Comparison of ENCODE assay signal across 7 mouse cellular contexts in genomic region chr19:3986334-3986733, GRCm38 (mm10). TPM values are rescaled to one million over a fixed set of nuclear protein-coding genes. Genes with fewer than 3 reads are reported as not detected.
DNase-seq lines count a peak whose midpoint lies in the region; ATAC-seq and TF ChIP-seq lines count a peak whose summit lies in the region.

Gene Acy3, plus strand, starts transcription at chr19:3986570.

- H3K9ac ChIP-seq in heart, embryonic 12.5 days: peak within 1 kb of the TSS; percentile 28; the same call in 1 of the 2 replicates

- 21% methylated on average over 8 of the region's 8 CpGs for WGBS in embryonic facial prominence, embryonic 10.5 days
- 15% methylated on average over 8 of the region's 8 CpGs for WGBS in heart, embryonic 12.5 days
- WGBS in lung, adult 2 months: 6% methylated on average over 8 of the region's 8 CpGs

- H3K9me3 ChIP-seq in G1E (replicated peaks): no peaks in the 10 kb centered on the region
- peaks cover 6% of the 10 kb centered on the region; the same call in 1 of the 2 replicates for H3K9me3 ChIP-seq in embryonic facial prominence, embryonic 10.5 days
- no peaks in the 10 kb centered on the region for H3K9me3 ChIP-seq in heart, embryonic 12.5 days (replicated peaks)

- ATAC-seq in G1E (ENCODE audit: extremely low read depth, insufficient number of reproducible peaks, low FRiP score, poor library complexity, severe bottlenecking): 0 out of 2 replicates have a peak, but pooled peaks have one; percentile 8
- peak; percentile 62 for ATAC-seq in heart, embryonic 12.5 days (ENCODE audit: insufficient number of reproducible peaks, low FRiP score)

- no peaks in the 10 kb centered on the region for H3K36me3 ChIP-seq in G1E (replicated peaks)
- H3K36me3 ChIP-seq in embryonic facial prominence, embryonic 10.5 days (replicated peaks): no peaks in the 10 kb centered on the region
- H3K36me3 ChIP-seq in heart, embryonic 12.5 days: peaks cover 3% of the 10 kb centered on the region; the same call in 1 of the 2 replicates

- H3K27ac ChIP-seq in embryonic facial prominence, embryonic 10.5 days (replicated peaks): peak within 1 kb of the TSS; percentile 74
- H3K27ac ChIP-seq in heart, embryonic 12.5 days (ENCODE audit: poor library complexity, severe bottlenecking): peak within 1 kb of the TSS; percentile 65

- TF ChIP-seq POLR2A in lung, adult 2 months (IDR thresholded peaks at IDR 0.05; ENCODE audit: borderline replicate concordance, extremely low read depth, low read depth, low read length): peak; percentile 97

- DNase-seq in 416B (ENCODE audit: low read depth) (peak; percentile 94), G1E (ENCODE audit: low spot score) (peak; percentile 68)
- DNase-seq in embryonic facial prominence, embryonic 10.5 days (ENCODE audit: low spot score): peak; percentile 60
- DNase-seq in kidney, postnatal 10 days: peak; percentile 97
- peak; percentile 75 for DNase-seq in lung, adult 2 months
- peak; percentile 19 for DNase-seq in spleen, adult 12 weeks (ENCODE audit: low spot score)

- H3K4me2 ChIP-seq in heart, embryonic 12.5 days: peak within 1 kb of the TSS; percentile 32

- TF ChIP-seq CTCF in G1E (IDR thresholded peaks at IDR 0.05; ENCODE audit: low read depth, low read length): no peak
- no peak for TF ChIP-seq CTCF in lung, adult 2 months (IDR thresholded peaks at IDR 0.05; ENCODE audit: insufficient read depth, low read length)

- H3K4me1 ChIP-seq in G1E (ENCODE audit: insufficient read depth, low read depth, low read length): peaks cover 10% of the 10 kb centered on the region
- H3K4me1 ChIP-seq in embryonic facial prominence, embryonic 10.5 days: peaks cover 53% of the 10 kb centered on the region
- H3K4me1 ChIP-seq in heart, embryonic 12.5 days (replicated peaks): peaks cover 30% of the 10 kb centered on the region
- peaks cover 6% of the 10 kb centered on the region for H3K4me1 ChIP-seq in lung, adult 2 months (ENCODE audit: control insufficient read depth, insufficient read depth, low read length)

- H3K27me3 ChIP-seq in G1E (ENCODE audit: insufficient read depth, low read length): peaks cover 35% of the 10 kb centered on the region
- no peaks in the 10 kb centered on the region for H3K27me3 ChIP-seq in embryonic facial prominence, embryonic 10.5 days (replicated peaks; ENCODE audit: low read depth, poor library complexity, severe bottlenecking)
- peaks cover 7% of the 10 kb centered on the region; the same call in 1 of the 2 replicates for H3K27me3 ChIP-seq in heart, embryonic 12.5 days (replicated peaks)

- no peak within 1 kb of the TSS for H3K4me3 ChIP-seq in G1E (ENCODE audit: low read depth, low read length)
- peak within 1 kb of the TSS; percentile 12; the same call in 1 of the 2 replicates for H3K4me3 ChIP-seq in embryonic facial prominence, embryonic 10.5 days
- H3K4me3 ChIP-seq in heart, embryonic 12.5 days: no peak within 1 kb of the TSS
- peak within 1 kb of the TSS; percentile 7 for H3K4me3 ChIP-seq in lung, adult 2 months (replicated peaks; ENCODE audit: extremely low read depth, low read depth, low read length)

RNA-seq across cellular contexts. Expression of gene Acy3, which starts in this region (rescaled TPM):
- total RNA-seq in G1E (2014; fragmentation: Nextera tagmentation): 7.4 and 10.2 TPM in 2 replicates
- total RNA-seq in G1E (2017): 0.55 and 0.70 TPM in 2 replicates
- 3.8 TPM in 2 replicates for polyA plus RNA-seq in G1E (2012)
- 3.1 and 3.2 TPM in 2 replicates for polyA plus RNA-seq in embryonic facial prominence, embryonic 10.5 days (2016; fragmentation: Nextera tagmentation; extraction: Ambion mirVana)
- 9.3 and 9.5 TPM in 2 replicates for polyA plus RNA-seq in heart, embryonic 12.5 days (2016; fragmentation: Nextera tagmentation; extraction: Ambion mirVana)
- 27.7 and 29.8 TPM in 2 replicates for polyA plus RNA-seq in lung, adult 2 months (2012; rRNA removed)

Comparison
In these comparisons a context has a peak if more than half of its experiments do, and no peak if none do; other contexts are left out.
1. DNase-seq: peak in every context shown above with its lines; median percentile 97 in kidney, postnatal 10 days; 94 in 416B; 75 in lung, adult 2 months; 68 in G1E; 60 in embryonic facial prominence, embryonic 10.5 days; 19 in spleen, adult 12 weeks.
2. H3K4me3 ChIP-seq: peak in embryonic facial prominence, embryonic 10.5 days (single experiment) and lung, adult 2 months (single experiment); none in G1E (single experiment) and heart, embryonic 12.5 days (single experiment).